Mouse (Mus musculus) frontal cortex, postnatal 10 days (tissue): ENCODE results near the gene Zzz3.
A peak's percentile ranks its signal among the peaks of the same experiment; 100 is the strongest.

Experiments
- DNase-seq, 2 experiments: peaks; one replicate each; pipeline ENCODE4 v3.0.0; 2022; ENCODE audit warnings: low spot score in 2 of 2, mixed read lengths in 1 of 2

Gene Zzz3

DNA sequence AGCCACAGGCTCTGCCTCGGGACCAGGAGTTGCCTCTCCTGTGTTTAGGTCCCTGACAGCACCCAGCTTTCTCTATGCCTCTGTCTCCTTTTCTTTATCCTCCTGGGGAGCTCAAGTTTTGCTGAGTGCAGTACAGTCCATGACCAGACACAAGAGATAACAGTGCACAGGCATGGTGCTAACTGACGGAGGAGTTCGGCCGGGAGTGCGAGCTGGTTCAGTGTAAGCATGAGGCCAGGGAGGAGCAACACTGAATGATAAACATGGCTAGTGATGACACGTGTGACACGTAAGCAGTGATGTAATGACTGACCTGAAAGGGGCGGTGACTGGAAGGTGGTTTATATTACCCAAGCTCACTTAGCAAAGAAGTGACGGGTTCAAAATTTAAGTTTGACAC is 71.6 kb downstream of the Zzz3 start:
- DNase-seq: no peak

DNA sequence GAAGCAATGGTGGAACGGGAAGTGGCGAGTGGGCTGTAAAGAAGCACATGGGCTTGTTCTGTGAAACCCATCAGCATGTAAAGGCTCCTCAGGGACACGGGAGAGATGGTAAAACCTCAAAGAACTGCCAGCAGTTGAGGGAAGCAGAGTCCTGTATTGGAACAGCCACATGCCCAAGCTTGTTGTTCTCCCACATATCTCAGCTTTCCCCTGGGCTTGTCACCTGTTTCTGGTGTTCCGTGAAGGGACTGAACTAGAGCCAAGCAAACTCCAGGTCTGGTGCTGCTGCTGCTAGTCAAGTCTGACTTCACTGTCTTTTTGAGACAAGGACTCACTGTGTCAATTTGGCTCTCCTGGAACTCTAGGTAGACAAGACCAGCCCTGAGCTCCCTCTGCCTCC is 72.0 kb downstream of the Zzz3 start:
- no peak for DNase-seq

DNA sequence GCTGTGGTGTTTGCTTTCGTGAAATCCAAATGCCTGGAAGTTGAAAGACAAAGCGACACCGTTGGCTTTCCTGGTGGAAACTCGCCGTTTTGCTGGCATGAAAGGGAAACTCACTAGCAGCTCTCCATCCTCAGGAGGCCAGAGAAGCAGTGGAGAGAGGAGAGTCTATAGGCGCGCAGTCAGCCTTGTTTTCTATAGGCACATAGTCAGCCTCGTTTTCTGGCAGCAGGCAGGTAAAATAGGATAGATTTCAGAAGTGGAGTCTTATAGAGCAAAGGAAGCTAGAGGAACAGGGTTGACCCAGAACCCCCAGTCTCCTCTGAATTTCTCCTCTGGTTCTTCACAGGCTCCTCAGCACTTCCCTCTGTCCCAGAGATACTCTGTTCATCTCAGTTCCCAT is 72.8 kb downstream of the Zzz3 start:
- DNase-seq: no peak

DNA sequence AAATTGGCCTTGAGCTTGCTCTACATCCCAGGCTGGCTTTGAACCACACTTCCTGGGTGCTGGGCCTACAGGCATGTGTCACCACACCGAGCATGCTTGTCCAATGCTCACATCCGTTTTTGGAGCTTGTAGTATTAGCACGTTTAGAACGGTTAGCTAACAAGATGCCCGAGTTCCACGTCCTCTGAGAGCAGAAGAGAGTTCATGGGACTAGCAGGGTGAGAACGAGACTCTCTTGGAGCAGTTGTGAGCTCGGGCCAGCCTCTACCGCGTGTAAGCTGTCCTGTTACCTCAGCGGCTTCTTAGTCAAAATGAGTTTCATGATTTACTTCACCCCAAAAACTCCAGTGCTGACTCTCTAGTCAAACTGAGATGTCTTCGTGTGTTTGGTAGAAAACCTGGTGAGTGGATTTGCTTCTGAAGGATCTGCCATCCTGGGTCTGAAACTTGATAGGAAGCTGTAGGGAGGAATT is 73.3 kb downstream of the Zzz3 start:
- no peak for DNase-seq

DNA sequence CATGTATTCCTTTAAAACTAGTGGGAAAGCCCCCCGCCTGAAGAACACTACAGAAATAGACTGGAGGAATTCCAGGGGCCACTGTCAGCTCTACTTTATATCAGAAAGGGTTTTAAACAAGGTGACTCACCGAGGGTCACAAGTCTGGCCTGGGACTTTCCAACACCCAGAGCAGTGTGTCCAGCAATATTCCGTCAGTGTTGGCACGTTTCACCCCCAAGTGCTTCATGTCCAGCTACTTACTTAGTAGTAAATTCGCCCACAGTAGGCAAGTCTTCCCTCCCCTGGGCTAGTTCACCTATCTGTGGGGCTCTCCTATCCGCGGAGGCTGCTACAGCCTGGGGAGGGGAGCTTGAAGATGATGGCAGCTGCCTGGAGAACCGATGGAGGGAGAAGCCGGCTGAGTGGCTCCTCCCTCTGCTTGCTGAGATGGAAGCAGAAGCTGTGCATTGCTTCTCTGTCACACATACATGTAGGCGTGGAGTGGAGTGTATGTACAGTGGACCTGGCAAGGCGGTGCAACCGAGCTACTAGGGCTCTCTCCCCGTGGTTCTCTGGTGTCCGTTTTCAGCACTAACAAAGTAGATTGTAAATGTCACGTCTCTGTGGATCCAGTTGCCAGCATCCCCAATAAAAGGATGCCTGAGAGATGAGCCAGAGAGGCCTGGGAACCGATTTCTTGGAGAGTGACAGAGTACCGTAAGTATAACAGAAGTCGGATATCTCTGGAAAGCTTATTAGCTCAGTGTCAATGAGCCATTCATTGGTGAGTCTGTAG is 74.3 kb downstream of the Zzz3 start:
- DNase-seq: no peak

DNA sequence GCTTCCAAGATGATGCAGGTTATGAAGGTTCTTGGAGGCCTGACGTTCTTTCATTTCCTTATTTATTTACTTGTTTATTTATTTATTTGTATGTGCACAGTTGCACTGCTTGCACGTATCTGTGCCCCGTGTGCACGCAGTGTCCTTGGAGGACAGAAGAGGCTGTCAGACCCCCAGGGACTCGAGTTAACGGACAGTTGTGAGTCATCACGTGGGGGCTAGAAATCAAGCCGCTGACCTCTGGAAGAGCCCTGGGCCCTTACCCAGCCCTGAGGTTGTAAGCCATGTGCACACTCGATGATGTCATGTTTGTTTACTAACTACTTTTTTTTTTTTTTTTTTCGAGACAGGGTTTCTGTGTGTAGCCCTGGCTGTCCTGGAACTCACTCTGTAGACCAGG is 75.1 kb downstream of the Zzz3 start:
- no peak for DNase-seq

DNA sequence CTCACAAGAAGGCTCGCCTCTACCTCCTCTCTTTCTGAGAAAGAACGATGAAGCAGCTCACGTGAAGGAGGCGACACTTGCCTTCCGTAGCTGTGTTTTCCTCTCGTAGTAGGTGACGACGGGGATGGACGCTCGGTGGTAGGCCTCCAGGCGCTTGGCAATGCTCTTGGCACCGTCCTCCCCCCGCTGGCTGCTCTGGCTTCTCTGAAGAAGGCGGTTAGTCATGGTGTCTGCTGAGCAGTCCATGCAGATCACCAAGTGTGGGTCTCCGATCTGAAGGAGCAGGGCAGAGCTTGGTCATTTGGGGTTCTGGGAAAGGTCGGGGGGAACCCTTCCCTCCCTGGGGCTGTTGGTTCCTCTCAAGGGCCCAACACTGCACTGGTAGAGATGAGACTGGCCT is 77.4 kb downstream of the Zzz3 start:
- DNase-seq: no peak

DNA sequence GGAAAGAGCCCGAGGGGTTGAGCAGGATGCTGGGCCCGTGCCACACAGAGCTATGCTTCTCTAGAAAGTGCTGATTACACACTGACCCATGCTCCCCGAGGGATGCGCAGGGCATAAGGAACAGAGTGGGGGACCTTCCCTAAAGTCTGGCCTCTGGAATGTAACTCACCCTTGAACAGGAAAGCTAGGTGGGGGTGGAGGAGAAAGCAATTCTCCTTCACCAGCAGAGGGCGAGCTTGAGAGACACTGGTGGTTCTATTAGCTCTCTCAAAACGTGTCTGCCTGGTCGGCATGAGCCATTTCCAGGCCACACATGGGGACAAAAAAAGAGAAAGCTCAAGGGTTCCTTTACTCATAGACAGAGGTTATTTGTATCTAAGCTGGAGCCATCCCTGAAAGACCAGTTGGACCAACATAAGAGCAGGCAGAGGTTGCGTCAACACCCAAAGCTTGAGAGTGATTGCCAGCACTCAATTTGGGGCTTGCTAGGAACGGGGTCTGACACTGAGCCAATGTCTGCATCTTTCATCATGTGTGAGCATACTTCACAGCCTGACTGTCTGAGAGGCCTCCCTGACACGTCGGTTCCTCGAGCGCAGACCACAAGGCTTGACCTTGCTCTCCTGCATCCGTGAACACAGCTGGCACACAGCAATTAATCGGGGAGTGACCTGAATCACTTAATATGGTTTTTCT is 79.5 kb downstream of the Zzz3 start:
- peak in 1 of 2 experiments; percentile 32 for DNase-seq

DNA sequence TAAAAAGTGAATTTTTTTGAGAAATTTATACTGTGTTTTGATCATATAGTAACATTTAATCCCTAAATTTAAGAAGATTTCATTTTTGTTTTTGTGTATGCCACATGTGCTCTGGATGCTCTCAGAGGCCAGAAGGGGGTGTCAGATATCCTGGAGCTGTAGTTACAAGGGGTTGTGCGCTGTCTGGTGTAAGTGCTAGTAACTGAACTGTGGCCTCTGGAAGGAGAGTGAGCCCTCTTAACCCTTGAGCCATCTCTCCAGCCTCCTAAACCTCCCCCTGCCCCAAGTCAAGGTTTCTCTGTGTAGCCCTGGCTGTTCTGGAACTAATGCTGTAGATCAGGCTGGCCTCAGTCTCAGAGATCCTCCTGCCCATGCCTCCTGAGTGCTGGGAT is 80.0 kb downstream of the Zzz3 start:
- DNase-seq: no peak

DNA sequence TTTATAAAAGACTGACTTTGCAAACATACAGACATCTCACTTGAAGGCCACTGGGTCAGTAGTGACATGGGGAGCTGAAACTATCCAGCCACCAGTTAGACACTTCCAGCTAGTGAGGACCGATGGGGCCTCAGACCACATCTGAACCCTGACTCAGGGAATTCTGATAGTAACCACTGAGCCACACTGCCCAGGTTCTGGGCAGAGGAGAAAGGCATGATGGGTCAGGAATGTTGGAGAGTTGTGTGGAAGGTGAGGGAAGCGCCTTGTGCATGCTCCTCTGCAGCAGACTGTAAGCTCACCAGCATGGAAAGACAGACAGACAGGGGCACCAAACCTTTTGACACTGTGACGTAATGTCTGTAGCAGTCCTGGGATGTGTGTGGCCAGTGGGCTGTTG is 80.6 kb downstream of the Zzz3 start:
- no peak for DNase-seq

DNA sequence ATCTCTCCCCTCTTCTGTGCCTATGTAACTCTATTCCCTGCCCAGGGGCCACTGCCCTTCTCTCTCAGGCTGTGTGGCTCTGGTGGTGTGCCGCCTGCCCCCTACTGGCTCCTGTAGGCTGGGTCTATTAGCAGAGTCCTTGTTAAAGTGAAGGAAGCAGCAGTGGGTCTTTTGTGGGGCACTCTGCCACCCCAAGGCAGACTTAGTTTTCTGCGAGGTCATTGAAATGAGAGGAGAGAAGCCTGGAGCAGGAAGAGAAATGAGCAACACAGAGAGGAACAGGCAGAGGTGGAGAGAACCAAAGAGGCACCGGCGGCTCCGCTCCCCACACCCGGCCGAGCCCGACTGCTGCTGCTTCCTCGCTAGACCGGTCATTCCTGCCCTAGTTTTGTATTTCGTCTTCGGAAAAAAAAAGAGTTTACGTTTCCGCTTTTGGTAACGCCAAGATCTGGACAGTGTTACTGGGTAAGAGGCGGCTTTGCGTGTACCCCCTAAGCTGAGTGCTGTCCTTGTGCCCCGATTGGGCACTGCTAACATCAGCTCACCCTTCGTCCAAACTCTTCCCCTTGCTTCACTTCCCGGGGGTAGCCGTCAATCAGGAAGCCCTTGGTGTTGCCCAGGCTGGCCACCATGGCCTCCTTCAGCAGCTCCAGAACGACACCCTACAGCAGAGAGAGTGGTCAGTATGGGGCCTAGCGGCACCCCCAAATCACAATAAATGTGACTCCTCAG is 82.7 kb downstream of the Zzz3 start:
- DNase-seq: peak; percentile 44 to 50

DNA sequence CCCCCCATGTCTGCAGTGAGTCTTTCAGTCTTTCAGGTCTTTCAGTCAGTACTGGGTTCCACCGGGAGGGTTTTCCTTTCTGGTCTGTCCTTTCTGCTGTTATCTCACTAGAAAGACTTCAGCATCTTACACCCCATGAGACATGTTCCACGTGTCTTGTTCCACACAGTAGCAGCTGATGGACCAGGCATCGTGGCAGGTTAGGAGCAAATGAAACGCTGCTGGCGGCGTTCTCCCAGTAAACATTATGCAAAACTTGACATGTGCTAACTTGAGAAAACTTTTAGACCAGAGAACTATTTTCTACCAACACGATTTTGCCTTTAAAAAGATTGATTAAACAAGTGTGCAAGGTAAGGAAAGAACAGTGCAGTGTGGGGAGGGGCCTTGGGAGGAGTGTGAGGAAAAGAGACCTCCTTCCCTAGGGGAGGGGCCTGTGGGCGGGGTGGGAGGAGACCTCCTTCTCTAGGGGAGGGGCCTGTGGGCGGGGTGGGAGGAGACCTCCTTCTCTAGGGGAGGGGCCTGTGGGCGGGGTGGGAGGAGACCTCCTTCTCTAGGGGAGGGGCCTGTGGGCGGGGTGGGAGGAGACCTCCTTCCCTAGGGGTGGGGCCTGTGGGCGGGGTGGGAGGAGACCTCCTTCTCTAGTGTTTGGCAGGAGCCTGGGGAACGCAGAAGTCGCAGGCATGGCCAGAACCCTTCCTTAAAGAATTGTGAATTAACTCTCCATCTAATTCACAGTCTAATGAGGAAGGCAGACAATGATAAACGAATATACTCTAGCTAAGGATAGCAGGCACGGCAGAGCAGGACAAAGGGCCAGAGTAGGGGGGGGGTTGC is 83.5 kb downstream of the Zzz3 start:
- DNase-seq: no peak

DNA sequence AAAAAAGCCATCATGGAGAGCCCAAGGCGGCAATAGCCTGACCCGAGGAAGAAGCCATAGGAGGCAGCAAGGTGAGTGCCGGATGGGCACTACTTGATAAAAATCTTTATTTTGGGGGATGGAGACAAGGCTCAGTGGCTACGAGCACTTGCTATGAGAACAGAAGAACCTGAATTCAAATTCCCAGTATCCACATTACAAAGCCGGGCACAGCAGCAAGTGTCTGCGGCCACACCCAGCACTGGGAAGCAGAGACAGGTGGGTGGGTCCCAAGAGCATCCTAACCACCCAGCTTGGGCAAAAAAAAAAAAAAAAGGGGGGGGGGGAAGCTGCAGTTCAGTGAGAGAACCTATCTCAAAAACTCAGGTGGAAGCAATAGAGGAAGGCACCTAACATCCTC is 85.1 kb downstream of the Zzz3 start:
- no peak for DNase-seq

DNA sequence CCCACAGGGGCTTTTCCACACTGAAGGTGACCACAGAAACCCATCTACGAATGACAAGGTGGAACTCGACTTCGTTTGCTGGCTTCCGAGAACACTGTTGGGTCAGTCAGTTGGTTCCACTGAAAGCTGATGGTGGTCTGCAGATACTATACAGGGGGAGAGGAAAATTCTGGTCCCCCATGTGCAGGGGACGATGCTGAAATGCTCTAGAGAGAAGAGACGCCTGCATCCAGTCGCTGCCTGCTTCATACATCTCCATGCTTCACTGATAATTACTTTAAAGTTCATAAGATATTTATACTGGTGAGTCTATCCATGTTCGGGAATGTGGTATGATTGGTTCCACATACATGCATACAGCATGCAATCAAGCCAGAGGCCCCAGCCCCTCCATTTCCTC is 86.9 kb downstream of the Zzz3 start:
- no peak for DNase-seq

DNA sequence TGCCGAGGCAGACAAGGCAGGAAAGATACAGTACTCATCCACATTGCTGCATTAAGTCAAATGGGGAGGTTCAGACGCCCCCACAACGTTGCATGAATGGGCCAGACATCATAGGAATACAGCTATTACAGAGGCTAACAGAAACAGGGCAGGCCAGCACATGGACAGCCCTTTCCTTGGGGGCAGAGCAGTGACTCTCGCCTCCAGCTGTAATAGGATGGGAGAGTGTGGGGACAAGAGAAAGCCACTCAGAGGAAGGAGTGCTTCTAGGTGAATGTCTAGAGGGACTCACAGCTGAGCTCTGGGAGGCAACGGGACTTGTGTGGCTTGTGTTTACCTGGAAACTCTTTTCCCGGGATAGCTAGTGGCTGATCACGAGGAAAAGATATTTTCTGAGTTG is 88.5 kb downstream of the Zzz3 start:
- DNase-seq: no peak

DNA sequence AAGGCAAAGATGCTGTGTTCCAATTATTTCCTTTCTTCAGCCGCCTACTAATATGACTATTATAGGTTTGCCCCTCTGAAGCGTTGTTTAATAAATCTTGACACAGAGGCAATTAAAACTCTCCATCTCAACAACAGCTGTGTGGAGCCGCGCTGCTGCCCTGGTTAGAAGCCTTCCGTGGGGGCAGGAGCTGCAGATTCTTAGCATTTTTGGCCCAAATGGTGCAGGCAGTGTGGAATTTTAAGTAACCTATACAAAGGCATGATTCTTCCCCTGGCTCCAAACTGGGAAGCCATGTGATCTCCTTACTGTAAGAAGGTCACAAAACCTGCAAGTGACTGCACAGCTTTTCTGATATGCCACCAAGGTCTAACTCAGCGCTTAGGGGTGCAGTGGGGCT is 88.9 kb downstream of the Zzz3 start:
- peak in 1 of 2 experiments; percentile 26 for DNase-seq

DNA sequence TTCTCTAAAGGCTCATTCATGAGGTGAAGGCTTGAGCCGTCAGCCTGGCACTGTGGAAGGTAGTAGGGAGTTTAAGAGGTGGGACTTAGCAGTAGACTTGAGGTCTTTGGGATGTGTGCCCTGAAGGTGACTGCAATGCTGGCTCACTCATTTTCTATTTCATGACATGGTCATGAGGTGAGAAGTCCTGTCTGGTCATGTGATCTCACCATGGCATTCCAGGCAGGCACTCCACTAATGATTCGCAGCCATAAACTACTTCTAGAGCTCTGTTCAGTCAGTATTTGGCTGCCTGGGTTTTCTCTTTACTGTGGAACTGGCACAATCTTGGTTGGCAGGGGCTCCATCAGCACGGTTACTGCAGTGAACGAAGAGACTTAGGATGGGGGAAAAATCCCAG is 93.7 kb downstream of the Zzz3 start:
- no peak for DNase-seq

DNA sequence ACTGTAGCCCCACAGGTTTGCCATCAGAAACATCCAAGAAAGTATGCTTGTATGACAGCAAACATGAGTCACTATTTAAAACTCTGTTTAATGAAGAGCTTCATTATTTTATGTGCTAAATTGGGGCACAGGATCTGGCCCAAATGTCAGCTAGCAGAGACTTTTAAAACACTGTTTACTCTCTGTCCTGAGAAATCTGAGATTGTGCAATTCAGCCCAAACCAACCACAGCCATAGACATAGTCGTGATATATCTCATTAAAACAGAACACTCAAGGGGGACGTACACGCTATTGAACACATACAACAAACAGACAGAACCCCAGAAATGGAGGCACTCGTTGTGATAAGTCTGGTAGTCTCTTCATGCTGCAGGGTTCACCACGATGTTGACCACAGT is 95.2 kb downstream of the Zzz3 start:
- no peak for DNase-seq

DNA sequence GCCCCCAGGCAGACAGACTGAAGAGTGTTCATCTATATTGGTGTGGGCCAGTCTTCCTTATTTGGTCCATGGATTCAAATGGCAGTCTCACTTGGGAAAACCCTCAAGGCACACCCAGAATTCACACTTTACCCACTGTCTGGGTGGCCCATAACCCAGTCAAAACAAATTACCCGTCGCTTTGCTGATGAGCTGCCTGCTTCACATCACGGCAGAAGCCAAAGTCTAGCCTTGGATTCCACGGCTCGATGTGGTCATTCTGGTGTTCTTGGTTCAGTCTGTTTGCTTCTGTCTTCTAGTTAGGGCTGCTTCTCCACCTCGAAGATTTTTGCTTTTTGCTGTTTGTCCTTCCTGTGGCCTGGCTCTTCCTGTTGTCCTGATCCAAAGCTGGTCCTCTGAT is 97.0 kb downstream of the Zzz3 start:
- no peak for DNase-seq

DNA sequence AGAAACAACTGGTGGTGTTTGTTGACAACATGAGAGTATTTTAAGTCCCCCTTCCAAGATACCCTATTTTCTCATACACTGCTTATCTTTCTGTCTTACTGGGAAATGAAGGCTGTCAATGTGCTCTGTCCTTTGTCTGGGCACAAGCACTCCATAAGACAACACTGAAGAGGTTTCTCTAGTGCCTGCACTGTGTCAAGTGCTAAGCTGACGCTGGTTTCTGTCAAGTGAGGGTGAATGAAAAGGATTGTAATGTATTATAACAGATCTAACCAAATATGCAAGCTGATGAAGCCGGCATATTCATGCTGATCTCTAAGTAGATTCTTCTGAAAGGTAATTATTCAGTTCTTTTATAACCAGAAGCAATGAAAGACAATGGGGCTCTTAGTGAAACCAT is 98.5 kb downstream of the Zzz3 start:
- DNase-seq: no peak

DNA sequence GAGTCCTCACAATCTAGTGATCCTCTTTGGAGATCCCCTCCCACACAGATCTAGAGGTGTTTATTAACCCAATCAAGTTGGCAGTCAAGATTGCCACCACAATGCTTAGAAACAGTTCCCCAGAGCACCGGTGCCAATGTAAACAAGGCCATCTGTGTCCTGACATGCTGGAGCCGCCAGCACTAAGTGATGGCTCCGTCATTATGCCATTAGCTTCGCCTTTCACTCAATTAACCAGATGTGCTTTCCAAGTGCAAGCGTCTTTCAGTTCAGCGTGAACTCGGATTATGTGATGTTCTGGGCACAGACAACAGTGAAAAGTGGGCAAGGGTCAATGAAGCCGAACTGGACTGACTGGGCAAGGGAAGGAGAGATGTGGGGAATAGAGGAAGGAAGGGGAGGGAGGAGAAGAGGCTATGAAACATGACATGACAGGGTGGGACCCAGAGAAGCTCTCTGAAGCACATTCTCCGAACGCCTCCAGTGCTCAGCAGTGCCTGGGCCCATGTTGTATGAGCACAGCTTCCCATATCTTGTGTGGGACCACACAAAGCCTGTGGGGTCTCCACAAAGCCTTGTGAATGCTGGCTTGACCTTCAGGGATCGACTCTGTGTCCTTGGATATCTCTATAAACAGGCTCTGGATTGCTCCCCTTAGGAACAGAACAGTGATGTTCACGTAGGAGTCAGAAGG is 99.5 kb downstream of the Zzz3 start:
- no peak for DNase-seq
